Mouse (Mus musculus): ENCODE results near the gene Itgb4. TPM values are rescaled to one million over a fixed set of nuclear protein-coding genes. Genes with fewer than 3 reads are reported as not detected.
A peak's percentile ranks its signal among the peaks of the same experiment; 100 is the strongest.
"Not testable (repeated sequence)": the region's sequence is repeated elsewhere in the genome, so short reads cannot be mapped to it uniquely, and the experiment has no call there.

The Itgb4 gene
- polyA plus RNA-seq, 1 experiment from 2014 or later = 1.3 TPM

GRCm38 (mm10) chr11:116023074-116023770 lies 48.7 kb downstream of the Itgb4 start:
- Histone ChIP-seq H3K27ac (replicated peaks) (peak overlapping the region; percentile 99), H3K36me3 (0 out of 2 replicates have a peak, but pooled peaks cover 10% of the 10 kb centered on the region), H3K4me1 (peaks cover 12% of the 10 kb centered on the region), H3K4me2 (replicated peaks) (peak overlapping the region; percentile 59), H3K4me3 (peak overlapping the region; percentile 83), H3K9ac (replicated peaks) (peak overlapping the region; percentile 100)
- H3K9me3 ChIP-seq; ATAC-seq (ENCODE audit: low FRiP score, low read depth); H3K27me3 ChIP-seq: not testable (repeated sequence)
- WGBS = 7% methylated on average over 18 of the region's 18 CpGs

- H3K27me3 ChIP-seq = no peaks in the 10 kb centered on the region
- peak overlapping the region; percentile 83 for H3K4me3 ChIP-seq
- ATAC-seq (ENCODE audit: low FRiP score, low read depth) = peak; percentile 67
- peak overlapping the region; percentile 59 for H3K4me2 ChIP-seq (replicated peaks)
- peak overlapping the region; percentile 99 for H3K27ac ChIP-seq (replicated peaks)
- under 1% methylated on average over 53 of the region's 57 CpGs for WGBS
- H3K4me1 ChIP-seq = peaks cover 12% of the 10 kb centered on the region
- H3K9ac ChIP-seq (replicated peaks) = peak overlapping the region; percentile 100
- H3K36me3 ChIP-seq = 0 out of 2 replicates have a peak, but pooled peaks cover 10% of the 10 kb centered on the region
- no peaks in the 10 kb centered on the region for H3K9me3 ChIP-seq
These were observed 49.4 kb downstream of the Itgb4 start for GRCm38 (mm10) chr11:116023771-116024355.

GRCm38 (mm10) chr11:116024356-116024808 lies 49.9 kb downstream of the Itgb4 start:
- peak; percentile 93 for ATAC-seq (ENCODE audit: low FRiP score, low read depth)
- Histone ChIP-seq H3K4me2 (replicated peaks) (peak overlapping the region; percentile 59), H3K9ac (replicated peaks) (peak overlapping the region; percentile 100), H3K36me3 (0 out of 2 replicates have a peak, but pooled peaks cover 10% of the 10 kb centered on the region), H3K4me3 (peak overlapping the region; percentile 83), H3K27ac (replicated peaks) (peak overlapping the region; percentile 99), H3K9me3 (no peaks in the 10 kb centered on the region), H3K4me1 (peaks cover 12% of the 10 kb centered on the region), H3K27me3 (no peaks in the 10 kb centered on the region)
- under 1% methylated on average over 37 of the region's 37 CpGs for whole genome bisulfite sequencing

- Histone ChIP-seq H3K4me3 (no peak overlapping the region), H3K9ac (replicated peaks) (no peak overlapping the region), H3K4me1 (peaks cover 17% of the 10 kb centered on the region), H3K4me2 (replicated peaks) (no peak overlapping the region), H3K36me3 (0 out of 2 replicates have a peak, but pooled peaks cover 10% of the 10 kb centered on the region), H3K27me3 (no peaks in the 10 kb centered on the region), H3K9me3 (no peaks in the 10 kb centered on the region), H3K27ac (replicated peaks) (peak overlapping the region; percentile 52; the same call in 1 of the 2 replicates)
- ATAC-seq (ENCODE audit: low FRiP score, low read depth) = no peak
- 87% methylated on average over 3 of the region's 3 CpGs for WGBS
These were observed 50.7 kb downstream of the Itgb4 start for GRCm38 (mm10) chr11:116025056-116025845.

GRCm38 (mm10) chr11:116027756-116028155 lies 53.2 kb downstream of the Itgb4 start, which contains the start of gene H3f3b:
H3f3b (minus strand) TSS chr11:116027962.
- Histone ChIP-seq H3K4me2 (replicated peaks) (no peak within 1 kb of the TSS), H3K27me3 (no peaks in the 10 kb centered on the region), H3K9ac (replicated peaks) (no peak within 1 kb of the TSS), H3K36me3 (no peaks in the 10 kb centered on the region), H3K4me3 (no peak within 1 kb of the TSS), H3K4me1 (peaks cover 19% of the 10 kb centered on the region), H3K27ac (replicated peaks) (no peak within 1 kb of the TSS), H3K9me3 (no peaks in the 10 kb centered on the region)
- ATAC-seq (ENCODE audit: low FRiP score, low read depth) = no peak
- WGBS = 83% methylated on average over 4 of the region's 4 CpGs

GRCm38 (mm10) chr11:116028177-116028865 lies 53.8 kb downstream of the Itgb4 start:
- H3K27me3 ChIP-seq = no peaks in the 10 kb centered on the region
- no peaks in the 10 kb centered on the region for H3K9me3 ChIP-seq
- no peak overlapping the region for H3K4me3 ChIP-seq
- H3K4me1 ChIP-seq = peaks cover 21% of the 10 kb centered on the region
- no peak overlapping the region for H3K27ac ChIP-seq (replicated peaks)
- ATAC-seq (ENCODE audit: low FRiP score, low read depth) = no peak
- H3K9ac ChIP-seq (replicated peaks) = no peak overlapping the region
- H3K4me2 ChIP-seq (replicated peaks) = no peak overlapping the region
- WGBS = 80% methylated on average over 9 of the region's 9 CpGs
- no peaks in the 10 kb centered on the region for H3K36me3 ChIP-seq

- Histone ChIP-seq H3K9ac (replicated peaks) (peak overlapping the region; percentile 92; the same call in 1 of the 2 replicates), H3K9me3 (no peaks in the 10 kb centered on the region), H3K4me2 (replicated peaks) (peak overlapping the region; percentile 50), H3K27me3 (no peaks in the 10 kb centered on the region), H3K4me1 (peaks cover 21% of the 10 kb centered on the region), H3K27ac (replicated peaks) (no peak overlapping the region), H3K4me3 (peak overlapping the region; percentile 75), H3K36me3 (no peaks in the 10 kb centered on the region)
- no peak for ATAC-seq (ENCODE audit: low FRiP score, low read depth)
- 80% methylated on average over 6 of the region's 6 CpGs for WGBS
These were observed 54.8 kb downstream of the Itgb4 start for GRCm38 (mm10) chr11:116029086-116029865.

- Histone ChIP-seq H3K9ac (replicated peaks) (peak within 1 kb of the TSS; percentile 92), H3K9me3 (no peaks in the 10 kb centered on the region), H3K4me3 (peak within 1 kb of the TSS; percentile 75), H3K4me2 (replicated peaks) (peak within 1 kb of the TSS; percentile 86), H3K27me3 (no peaks in the 10 kb centered on the region), H3K27ac (replicated peaks) (peak within 1 kb of the TSS; percentile 98), H3K36me3 (peaks cover 5% of the 10 kb centered on the region; the same call in 1 of the 2 replicates), H3K4me1 (peaks cover 21% of the 10 kb centered on the region)
- ATAC-seq (ENCODE audit: low FRiP score, low read depth) = peak; percentile 94
- whole genome bisulfite sequencing = under 1% methylated on average over 63 of the region's 67 CpGs
These were observed 55.8 kb downstream of the Itgb4 start, which contains the start of gene Unk for GRCm38 (mm10) chr11:116030088-116030897. Unk (plus strand) TSS chr11:116030322.

GRCm38 (mm10) chr11:116030898-116031845 lies 56.7 kb downstream of the Itgb4 start:
- no peaks in the 10 kb centered on the region for H3K9me3 ChIP-seq
- peaks cover 5% of the 10 kb centered on the region; the same call in 1 of the 2 replicates for H3K36me3 ChIP-seq
- peak overlapping the region; percentile 86 for H3K4me2 ChIP-seq (replicated peaks)
- peak overlapping the region; percentile 75 for H3K4me3 ChIP-seq
- WGBS = 29% methylated on average over 14 of the region's 14 CpGs
- H3K4me1 ChIP-seq = peaks cover 21% of the 10 kb centered on the region
- ATAC-seq (ENCODE audit: low FRiP score, low read depth) = peak; percentile 41
- H3K27ac ChIP-seq (replicated peaks) = peak overlapping the region; percentile 98
- H3K9ac ChIP-seq (replicated peaks) = peak overlapping the region; percentile 92
- H3K27me3 ChIP-seq = no peaks in the 10 kb centered on the region

All from midbrain, embryonic 12.5 days (tissue).